Mouse (Mus musculus) CH12F3 (cell line): ENCODE results near the gene Maff.

ENCODE experiments used
- in situ Hi-C: fragments of 300-500 bp; cut with MboI; formaldehyde crosslinking; loops from 2 replicates; pipeline ENCODE4 v1.14.3; 2020; ENCODE audit warnings: low sequenced_read_pairs

The Maff gene

DNA sequence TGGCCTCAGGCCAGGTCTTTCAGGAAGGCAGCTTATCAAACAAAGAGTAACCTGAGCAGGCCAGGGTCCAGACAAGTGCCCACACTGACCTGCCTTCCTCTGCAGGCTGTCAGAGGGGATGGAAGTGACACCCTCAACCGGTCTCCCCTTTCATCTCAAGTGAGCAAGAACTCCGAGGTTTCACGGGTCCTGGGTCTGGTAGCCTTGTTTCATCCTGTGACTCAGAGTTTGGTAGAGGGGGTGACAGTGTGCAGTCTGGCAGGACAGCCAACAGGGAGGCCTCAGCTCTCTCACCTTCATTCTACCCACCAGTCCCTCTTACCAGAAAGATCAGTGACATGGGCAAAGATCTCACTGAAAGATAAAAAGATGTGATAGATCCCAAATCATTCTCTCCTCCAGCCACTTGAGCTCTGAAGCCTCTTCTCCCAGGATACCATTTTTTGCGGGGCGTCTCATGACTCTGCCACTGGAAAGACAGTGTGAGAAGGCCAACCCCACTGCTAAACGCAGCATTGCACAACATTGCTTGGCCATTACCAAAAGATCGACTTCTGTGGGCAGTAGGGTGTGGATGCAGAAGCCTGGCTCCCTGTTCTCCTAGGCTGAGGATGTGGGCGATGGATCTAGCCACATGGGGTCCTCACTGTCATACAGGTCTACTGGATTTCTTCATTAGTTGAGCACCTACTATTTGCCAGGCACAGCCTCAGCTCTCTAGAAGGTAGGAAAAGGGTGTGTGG, at the start of gene Maff:
Gene Maff, plus strand, starts transcription at position 571 of the 743 bp plus-strand sequence.
- in situ Hi-C loops, result no loop called here

DNA sequence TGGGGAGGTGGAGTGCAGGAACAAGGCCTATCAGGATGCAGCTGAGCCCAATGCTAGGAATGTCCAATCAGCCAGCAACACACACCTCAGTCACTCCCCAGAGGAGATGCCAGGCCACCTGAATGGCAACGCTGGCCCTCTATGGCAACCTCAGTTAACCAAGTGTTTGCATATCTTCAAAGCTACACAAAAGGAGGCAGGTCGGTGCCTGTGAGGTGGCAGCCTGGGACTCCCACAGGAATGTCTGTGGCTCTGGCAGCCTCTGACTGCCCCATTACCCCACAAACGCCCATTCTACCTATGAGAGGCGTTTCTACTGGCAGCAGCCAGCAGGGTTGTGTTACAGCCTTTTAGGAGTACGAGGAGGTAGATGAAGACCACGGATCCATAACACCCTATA, 47.9 kb upstream of the Maff start:
- in situ Hi-C loops, result no loop called here

DNA sequence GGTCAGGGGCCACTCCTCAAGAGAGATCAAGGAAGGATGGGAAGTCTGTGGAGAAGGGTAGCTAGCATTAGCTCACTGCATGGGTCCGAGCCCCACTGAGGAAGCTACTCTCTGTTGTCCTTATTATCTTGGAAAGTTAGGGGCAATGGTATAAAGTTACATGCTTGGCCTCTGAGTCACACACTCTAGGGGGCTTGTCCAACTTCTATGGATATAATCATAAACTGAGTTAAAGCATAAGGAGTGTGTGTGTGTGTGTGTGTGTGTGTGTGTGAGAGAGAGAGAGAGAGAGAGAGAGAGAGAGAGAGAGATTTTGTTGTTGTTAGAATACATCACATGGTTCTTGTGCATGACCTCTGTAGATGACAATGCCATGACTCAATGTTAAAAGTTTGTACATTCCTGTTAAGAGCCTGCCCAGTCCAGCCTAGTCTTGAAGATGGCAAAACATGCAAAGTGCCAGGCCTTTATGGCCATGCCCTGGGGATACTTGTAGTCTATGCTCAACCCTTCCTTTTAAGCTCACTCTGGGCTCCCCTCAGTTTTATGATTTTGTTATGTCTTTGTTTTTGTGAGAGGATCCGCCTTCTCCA, 46.8 kb upstream of the Maff start:
- in situ Hi-C loops, result no loop called here

DNA sequence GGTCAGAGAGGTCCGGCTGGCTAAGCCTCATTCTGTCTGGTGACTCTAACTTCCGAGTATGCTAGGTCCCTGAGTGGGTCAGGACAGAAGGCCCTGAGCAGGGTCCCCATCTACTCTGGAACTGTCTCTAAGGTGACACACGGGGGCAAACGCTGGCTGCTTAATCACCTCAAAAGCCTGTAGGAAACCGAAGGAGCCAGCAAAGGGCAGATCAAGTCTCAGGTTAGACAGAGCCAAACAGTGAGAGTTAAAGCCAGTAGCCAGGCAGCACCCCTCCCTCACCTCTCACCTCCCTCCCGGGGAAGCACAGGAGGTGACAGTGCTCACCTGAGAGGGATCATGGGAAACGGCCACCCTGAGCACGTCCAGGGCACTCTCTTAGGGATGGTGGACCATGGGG, 42.7 kb upstream of the Maff start:
- in situ Hi-C loops, result no loop called here

DNA sequence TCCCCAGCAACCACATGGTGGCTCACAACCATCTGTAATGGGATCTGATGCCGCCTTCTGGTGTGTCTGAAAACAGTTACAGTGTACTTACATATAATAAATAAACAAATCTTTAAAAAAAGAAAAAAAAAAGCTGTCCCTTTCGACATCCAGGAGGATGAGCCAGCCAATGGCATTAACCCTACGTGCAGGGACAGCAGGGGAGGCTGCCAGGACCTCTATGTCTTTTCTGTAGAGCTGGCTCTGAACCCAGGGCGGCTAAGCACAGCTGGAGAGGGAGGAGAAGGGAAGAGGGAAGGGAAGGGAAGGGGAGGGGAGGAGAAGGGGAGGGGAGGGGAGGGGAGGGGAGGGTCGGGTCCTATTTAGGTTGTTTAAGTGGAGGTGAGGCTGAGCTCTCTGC, 41.6 kb upstream of the Maff start:
- in situ Hi-C loops, result no loop called here

DNA sequence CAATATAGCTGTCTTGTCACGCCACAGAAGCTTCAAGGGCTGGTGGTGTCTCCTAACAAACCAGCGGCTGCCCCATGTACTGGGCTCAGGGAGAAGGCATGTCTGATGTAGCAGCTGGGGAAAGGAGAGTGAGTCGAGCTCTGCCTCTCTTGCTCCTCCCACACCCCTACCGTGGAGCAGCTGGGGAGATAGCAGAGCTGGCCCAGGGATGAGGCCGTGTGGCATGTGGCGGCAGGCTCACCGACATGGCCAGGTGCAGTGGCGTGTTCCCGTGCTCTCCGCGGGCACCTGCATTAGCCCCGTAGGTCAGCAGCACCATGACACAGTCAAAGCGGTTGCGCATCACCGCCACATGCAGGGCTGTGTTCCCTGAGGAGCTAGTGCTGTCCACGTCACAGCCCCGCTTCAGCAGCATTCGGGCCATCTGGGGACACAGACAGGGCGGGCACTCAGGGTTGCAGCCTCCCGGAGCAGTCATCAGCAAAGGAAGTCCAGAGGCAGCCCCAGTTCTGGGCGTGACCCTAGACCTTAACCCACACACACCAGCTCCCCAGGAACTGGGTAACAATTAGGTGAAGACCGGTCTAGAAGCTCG, 40.3 kb upstream of the Maff start:
- in situ Hi-C loops, result no loop called here

DNA sequence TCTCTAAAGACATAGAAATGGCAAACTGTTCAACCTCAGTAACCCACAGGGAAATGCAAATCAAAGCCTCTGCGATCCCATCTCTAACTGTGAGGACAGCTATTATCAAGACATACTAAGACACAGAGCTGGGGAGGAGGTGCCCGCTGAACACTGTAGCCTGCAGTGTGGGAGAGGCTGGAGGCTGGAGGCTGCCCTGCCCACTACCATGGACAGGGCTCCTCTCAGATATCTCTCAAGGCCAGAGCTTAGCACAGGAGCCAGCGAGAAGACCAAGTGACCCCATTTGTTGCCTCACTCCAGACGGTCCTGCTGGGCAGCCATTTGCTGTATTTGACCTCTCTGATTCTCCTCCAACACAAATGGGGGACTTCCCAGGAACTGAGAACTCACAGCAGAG, 38.6 kb upstream of the Maff start:
- in situ Hi-C loops, result no loop called here

DNA sequence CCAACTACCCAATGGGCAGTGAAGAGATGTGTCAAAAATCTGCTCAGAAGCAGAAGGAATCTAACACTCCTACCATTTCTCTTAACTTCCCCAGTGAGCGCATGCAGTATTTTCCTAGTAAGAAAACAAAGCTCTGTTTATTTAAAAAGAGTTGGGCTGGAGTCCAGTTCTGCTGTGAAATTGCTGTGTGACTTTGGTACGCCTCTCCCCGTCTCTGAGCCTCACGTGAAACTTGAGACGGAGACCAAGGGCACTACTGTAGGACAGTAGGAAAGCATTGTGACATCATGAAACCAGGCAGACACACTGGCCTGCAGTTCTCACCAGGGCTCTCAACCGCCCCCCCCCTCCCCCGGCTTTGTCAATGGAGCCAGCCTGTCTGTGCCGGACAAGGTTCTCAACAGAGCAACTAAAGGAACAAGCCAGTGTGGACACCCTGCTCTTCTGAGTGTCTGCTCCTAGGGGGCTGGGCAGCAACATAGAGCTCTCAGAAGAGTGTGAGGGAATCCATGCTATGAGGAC, 32.5 kb upstream of the Maff start:
- in situ Hi-C loops, result no loop called here

DNA sequence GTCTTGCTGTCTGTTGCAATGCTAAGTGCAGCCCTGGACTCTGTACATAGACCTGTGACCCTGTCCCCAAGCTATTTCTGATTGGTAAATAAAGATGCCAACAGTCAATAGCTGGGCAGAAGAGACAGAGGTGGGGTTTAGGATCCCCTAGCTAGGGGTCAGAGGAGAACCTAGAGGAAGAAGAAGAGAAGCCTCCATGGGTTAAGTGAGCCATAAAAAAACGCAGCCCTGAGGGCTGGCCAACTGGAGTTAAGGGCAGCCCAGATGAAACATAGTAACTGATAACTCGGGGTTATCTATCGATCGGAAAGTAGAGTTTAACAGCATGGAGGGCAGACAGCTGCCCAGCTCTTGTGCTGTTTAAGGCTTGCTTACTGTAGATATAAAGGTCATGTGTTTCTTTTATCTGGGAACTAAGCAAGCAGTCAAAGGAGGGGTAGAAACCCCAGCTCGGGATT, 24.7 kb upstream of the Maff start:
- in situ Hi-C loops, result no loop called here

DNA sequence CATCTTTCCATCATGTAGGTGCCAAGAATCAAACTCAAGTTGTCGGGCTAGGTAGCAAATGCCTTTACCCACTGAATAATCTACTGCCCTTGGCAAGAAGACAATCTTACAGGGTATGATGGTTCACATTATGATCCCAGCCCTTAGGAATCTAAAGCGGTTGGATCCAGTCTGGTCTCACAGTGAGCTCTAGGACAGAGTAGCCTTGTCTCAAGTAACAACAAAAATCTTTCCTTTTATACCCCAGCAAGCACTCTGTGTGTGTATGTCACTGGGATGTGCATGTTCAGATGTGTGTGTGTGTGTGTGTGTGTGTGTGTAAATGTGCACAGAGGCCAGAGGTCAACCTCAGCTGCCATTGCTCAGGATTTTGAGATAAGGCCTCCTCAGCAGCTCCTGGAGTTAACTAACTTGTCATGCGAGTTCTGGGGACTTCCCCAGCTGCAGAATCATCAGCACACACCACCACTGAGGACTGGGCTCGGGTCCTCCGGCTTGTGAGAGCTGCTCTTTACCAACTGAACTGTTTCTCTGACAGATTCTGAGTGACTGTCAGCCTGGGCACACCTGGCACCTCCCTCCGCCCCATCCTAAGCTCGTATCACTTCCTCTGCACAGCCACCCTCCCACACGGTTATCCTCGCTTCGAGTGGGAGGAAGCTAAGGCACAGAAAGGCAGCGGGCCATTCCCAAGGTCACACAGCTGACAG, 24.0 kb upstream of the Maff start:
- in situ Hi-C loops, result no loop called here

DNA sequence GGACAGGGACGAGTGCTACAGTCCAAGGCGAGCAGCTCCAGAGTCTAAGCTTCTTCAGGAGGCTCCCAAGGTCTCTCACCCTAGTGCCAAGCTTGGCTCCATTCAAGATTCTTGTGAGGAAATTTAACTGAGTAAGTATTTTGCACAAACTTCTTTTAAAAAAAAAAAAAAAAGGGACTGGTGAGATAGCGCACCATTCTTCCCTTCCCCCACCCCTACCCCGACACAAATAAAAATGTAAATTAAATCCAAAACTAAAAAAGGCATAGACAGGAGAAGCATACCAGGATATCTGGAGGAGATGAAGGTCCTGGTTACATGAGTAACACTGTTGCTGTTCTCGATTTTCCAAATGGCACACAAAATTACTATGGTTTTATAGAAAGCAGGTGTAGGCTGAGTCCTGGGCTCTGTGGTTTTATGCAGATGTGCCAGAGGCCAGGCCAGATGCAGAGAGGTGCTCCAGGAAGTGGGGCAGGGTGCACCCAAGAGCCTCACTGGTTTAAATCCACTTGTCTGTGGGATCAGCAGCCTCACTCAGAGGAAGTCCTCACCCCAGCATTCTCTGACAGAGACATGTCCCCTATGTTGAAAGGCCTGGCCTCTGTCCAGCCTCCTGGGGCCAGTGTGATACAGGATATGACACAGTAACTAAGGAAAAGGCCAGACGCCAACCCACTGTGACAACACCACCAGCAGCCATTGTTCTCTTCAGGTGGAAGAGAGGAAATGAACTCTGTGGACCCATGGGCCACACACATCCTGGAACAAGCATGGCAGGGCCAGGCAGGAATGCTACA, 23.2 kb upstream of the Maff start:
- in situ Hi-C loops, result no loop called here

DNA sequence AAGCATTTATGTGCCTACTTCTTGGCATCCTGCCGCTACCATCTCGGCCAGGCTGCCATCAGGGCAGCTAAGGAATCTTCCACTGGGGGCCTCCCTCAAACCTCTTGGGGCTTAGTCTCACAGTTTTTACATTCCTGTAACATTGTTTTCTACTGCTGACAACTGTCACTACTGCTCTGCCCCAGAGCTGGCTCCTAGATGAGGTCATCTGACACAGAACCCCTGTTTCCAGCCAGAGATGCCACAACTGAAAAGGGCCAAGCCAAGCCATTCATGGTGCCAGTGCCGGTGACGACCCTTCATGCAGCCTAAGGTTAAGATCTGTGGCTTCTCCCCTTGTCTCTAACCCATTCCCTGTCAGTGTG, 22.6 kb upstream of the Maff start:
- in situ Hi-C loops, result no loop called here

DNA sequence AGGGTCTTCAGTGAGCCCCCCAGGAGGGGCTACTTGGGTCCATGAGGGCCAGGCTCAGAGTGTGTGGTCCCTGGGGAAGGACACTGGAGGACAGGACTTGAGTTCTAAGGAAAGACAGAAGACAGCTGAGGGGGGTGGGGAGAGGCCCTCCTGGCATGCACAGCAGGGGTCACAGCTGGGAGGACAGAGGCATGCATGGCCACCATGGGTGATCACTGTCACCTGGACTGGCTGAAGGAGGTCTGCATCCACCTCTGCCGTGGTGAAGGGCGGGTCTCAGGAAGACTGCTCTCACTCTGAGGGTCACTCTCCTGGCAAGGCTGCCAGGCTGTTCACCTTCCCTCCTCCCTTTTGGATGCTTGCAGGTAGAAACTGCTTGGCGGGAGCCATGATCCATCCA, 22.0 kb upstream of the Maff start:
- in situ Hi-C loops, result no loop called here

DNA sequence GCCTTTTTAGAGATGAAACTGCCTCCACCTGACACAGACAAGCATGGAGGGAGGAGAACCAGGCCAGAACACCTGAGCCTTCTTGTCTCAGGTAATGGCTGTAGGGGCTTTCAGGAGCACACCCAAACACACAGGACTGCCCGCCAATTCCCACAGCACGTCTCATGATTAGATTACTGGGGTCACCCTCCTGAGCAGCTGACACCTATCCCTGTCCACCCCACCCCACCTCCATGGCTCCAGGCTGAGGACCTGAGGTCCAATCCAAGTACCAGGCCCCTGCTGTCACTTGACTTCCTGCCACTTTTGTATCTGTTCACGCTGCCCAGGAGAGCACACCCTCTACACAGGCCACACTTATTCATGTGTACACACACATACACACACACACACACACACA, 20.7 kb upstream of the Maff start:
- in situ Hi-C loops, result no loop called here

DNA sequence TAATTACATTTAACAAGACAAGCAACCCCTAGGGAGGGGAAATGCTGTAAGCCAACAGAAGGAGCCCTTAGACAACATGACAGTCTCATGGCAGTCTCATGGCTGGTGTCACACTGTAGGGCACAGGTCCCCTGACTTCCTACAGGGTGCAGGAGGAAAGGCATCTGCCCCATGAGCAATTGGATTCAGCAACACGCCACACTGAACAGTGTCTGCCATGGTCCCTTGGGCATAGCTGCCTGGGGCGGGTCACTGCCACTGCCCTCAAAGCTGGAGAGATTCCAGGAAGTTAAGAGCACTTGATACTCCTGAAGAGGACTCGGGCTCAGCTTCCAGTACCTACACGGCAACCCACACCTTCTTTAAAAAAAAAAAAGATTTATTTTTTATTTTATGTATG, 20.2 kb upstream of the Maff start:
- in situ Hi-C loops, result no loop called here

DNA sequence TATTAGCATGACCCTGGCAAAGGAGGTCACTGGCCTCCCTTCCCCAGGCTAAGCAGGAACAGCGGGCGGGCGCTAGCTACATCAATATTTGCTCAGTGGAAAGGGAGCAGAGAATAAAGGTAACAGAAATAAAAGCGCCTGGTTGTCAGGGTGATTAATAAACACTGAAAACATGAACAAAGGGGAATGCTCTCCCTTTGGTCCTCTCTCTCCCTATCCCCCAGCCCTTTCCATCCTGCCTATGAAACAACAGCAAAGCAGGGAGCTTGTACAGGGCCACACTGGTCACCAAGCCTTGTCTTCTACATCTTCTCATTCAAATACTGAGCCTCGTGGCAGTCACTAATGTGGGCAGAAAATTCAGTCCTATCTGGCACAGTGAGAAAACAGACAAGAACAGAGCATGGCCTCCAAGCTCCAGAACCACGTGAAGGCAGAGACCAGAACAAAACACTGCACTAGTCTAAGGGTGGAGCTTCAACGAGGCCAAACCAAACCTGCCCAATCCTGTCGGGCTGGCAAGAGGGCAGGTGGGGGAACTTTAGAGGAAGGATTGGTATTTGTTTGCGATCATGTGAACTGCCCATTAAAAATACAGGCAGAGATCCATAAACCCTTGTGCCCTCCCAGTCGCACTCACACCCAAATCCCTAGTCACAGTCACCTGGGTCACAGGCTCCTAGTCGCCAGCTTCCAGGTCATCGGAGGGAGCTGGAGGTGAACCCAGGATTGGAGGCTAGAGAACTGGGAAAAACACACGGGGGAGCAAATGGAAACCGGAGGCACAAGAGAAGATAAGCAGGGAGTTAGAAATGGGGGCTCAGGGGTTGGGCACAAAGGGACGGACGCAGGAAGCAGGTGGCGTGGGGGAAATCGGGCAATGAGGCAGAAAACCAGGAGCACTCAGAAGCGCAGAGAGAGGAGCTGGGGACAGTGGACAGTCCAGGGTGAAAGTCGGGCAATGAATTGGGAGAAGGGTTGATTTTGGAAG, 19.2 kb upstream of the Maff start:
- in situ Hi-C loops, result no loop called here

DNA sequence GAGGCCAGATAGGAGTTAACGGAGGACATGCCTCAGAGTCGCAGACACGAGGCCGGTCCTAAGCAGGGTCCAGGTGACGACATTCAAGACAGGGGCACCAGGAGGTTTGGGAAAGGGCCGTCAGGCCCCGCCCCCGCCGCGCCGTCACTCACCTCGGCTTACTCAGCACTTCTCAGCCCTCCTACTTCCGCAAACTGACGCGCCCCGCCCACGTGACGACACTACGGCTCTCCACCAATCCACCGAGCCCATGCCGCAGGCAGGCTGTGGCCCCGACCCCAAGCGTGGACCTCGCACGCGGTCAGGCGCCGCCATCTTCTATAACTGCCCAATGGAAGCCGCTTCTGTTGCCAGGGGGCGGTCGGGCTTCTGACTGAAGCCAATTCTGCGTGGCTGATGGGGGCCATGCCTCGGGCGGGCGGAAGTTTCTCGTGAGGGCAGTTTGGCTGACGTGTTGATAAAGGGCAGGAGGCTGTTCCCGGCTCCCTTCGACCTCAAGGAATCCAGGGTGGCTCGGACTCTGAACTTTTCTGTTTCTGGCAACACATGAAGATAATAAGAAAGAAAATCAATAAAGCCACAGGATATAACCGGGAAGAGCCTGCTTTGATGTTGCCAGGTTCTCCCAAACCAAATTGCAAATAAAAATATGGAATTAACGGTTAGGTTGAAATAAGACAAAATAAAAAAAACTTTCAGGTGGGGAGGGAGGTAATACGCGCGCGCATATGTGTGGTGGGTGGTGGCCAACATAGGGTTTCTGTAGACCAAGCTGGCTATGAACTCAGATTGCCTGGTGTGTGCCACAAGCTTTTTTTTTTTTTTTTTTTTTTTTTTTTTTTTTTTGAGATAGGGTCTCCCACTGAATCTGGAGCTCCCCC, 18.1 kb upstream of the Maff start, which contains the start of gene Pla2g6:
Gene Pla2g6, minus strand, starts transcription at position 333 of the 881 bp plus-strand sequence.
- in situ Hi-C loops, result no loop called here

DNA sequence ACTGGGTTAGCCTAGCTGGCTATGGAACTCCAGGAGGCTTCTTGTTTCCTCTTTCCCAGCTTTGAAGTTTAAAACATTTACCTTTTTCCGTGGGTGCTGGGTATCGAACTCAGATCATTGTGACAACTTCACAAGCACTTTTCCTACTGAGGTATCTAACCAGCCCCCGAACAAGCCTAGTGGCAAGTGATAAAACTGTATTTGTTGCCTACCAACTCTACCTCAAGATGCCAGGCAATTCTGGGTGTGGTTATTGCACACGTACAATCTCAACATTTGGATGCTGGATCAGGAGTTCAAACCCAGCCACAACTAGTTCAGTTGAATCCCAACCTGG, 17.5 kb upstream of the Maff start:
- in situ Hi-C loops, result no loop called here
